Mouse (Mus musculus) spleen, adult 2 months (tissue): ENCODE measurements around the gene Fnip2.

ENCODE experiments used
- CTCF ChIP-seq: fragments of 200-500 bp; IDR thresholded peaks from 2 replicates; pipeline ENCODE4 v1.5.1; 2011; ENCODE audit warnings: mild to moderate bottlenecking, inconsistent platforms; ENCODE audit not compliant: insufficient read depth, insufficient read length, insufficient replicate concordance; ENCODE audit errors: extremely low read depth
- POLR2A ChIP-seq: fragments of 200-500 bp; IDR thresholded peaks from 2 replicates; pipeline ENCODE4 v1.6.1; 2011; ENCODE audit warnings: low read depth, low read length, inconsistent platforms

GRCm38 (mm10) chr3:79455761-79456160 lies 111.8 kb downstream of the Fnip2 start:
- no peak for TF ChIP-seq CTCF
- no peak for TF ChIP-seq POLR2A
